16 mouse cellular contexts compared by ENCODE assay signal in genomic region chr8:114579292-114579691, GRCm38 (mm10).
"Had no signal": no experiment of that assay in that cellular context is flagged by ENCODE, and none has a peak within 500 bp of the region (broad histone marks: within the 10 kb centered on the region; RNA-seq: fewer than 3 reads in every experiment).

No protein-coding gene starts in this region.

- H3K4me3 ChIP-seq: lung, embryonic 15.5 days; midbrain, embryonic 13.5 days; midbrain, embryonic 15.5 days; neural tube, embryonic 12.5 days had no signal

- H3K4me1 ChIP-seq: lung, embryonic 15.5 days; midbrain, embryonic 15.5 days had no signal

- DNase-seq: liver, postnatal 0 days; lung, adult 2 months; lung, postnatal 14 days; lung, postnatal 36 days; right cerebral cortex, postnatal 14 days; spleen, adult 18-20 months; thymus, adult 18-20 months; thymus, postnatal 14 days; thymus, postnatal 36 days had no signal

- H3K4me2 ChIP-seq: lung, embryonic 15.5 days; midbrain, embryonic 11.5 days; midbrain, embryonic 13.5 days; midbrain, embryonic 15.5 days; neural tube, embryonic 12.5 days had no signal

- H3K36me3 ChIP-seq: lung, embryonic 15.5 days; midbrain, embryonic 13.5 days; midbrain, embryonic 15.5 days; neural tube, embryonic 12.5 days had no signal

- H3K27ac ChIP-seq: lung, embryonic 15.5 days; macrophage; midbrain, embryonic 13.5 days; midbrain, embryonic 15.5 days; neural tube, embryonic 12.5 days had no signal

- H3K27me3 ChIP-seq: lung, embryonic 15.5 days; midbrain, embryonic 13.5 days; midbrain, embryonic 15.5 days; neural tube, embryonic 12.5 days had no signal

- ATAC-seq: liver, postnatal 0 days; lung, postnatal 0 days; midbrain, embryonic 13.5 days; midbrain, embryonic 15.5 days had no signal

- H3K9ac ChIP-seq: liver, postnatal 0 days; lung, embryonic 15.5 days; midbrain, embryonic 13.5 days; midbrain, embryonic 15.5 days; neural tube, embryonic 12.5 days had no signal

- H3K9me3 ChIP-seq: lung, embryonic 15.5 days; midbrain, embryonic 13.5 days; midbrain, embryonic 15.5 days had no signal
